Mouse (Mus musculus): ENCODE measurements around the gene Ube2d2b.

- TF ChIP-seq POLR2A (IDR thresholded peaks at IDR 0.05; ENCODE audit: borderline replicate concordance, extremely low read depth, low read depth, low read length) (no peak), CTCF (IDR thresholded peaks at IDR 0.05; ENCODE audit: insufficient read depth, low read length) (no peak)
These were observed 28.7 kb upstream of the Ube2d2b start for GRCm38 (mm10) chr5:107801234-107801633.
